Mouse (Mus musculus) cerebellum, postnatal 36 days (tissue): ENCODE data around the gene Dbh.

Experiments used
- DNase-seq, 2 experiments: peaks; one replicate each; pipeline ENCODE4 v3.0.0; 2021 to 2022; ENCODE audit warnings: mixed read lengths in 2 of 2

Gene Dbh

DNA sequence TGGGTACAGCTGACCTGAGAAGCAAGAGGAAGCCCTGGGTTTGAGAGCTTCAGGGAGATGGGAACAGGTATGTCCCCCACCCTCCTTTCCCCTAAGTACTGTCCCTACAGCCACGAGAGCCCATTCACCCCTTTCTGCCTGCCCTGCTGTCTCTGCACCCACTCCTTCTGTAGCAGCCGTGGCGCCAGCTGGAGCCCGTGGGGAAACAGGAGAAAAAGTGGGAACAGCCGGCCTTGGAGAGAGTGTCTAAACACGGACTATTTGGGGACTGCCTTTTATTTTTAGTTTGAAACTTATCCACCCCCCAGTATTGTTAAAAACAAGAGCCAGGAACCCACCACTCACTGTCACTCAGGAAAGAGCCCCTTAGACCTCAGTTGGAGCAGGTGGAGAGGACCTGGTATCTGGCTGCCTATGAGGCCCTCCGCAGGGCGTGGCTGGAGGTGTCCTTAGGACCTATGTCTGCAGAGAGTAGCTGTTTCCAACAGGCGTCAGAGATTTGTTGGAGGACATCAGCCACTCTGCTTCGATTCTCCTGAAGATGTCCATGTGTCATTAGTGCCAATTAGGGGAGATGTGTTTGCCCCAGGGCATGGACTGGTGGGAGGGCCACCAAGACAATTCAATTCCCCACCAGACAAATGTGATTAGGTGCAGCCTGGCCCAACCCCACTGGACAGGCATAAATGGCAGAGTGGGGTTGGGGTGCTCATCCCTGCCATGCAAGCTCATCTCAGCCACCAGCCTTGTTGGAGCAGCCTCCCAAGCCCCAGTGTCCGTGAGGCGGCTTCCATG is at the start of gene Dbh:
Dbh (plus strand) TSS at position 438 of the 795 bp plus-strand sequence.
- DNase-seq: no peak

DNA sequence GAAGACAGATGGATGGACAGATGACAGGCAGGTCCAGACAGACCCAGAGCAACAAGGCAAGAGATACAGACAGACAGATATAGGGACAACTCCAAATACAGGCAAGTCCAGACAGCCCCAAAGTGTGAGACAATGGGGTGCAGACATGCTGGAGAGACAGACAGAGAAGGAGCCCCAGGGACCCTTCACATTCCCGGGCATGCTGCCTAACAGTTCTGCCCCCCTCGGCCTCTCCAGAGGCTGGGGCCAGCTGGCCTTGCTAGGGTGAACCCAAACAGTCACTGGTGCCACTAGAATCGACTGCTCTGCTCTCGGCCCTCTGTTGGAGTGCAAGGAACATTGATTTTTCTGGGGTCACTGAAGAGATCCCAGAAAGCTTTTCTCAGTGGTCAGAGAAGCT is 46.6 kb upstream of the Dbh start:
- DNase-seq: no peak

- DNase-seq: no peak
These were observed 45.3 kb upstream of the Dbh start for GRCm38 (mm10) chr2:27119766-27120165.

DNA sequence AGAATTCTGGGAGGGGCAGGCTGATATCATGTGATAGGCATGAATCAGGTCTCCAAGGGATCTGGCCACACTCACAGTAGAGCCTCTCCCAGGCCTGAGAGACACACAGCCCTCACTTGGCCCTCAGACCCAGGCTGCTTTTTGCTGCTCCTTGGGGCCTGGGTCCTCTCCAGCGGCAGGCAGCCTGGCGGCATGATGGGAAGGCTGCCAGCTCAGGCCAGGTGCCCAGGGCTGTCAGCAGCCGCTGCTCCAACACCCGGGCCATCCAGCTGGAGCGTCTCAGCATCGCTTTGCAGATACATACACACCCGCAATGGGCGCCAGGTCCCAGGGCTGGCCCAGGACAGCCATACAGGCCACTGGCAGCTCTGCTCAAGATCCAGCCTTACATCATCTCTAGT is 44.8 kb upstream of the Dbh start:
- DNase-seq: peak in 1 of 2 experiments; percentile 6

- DNase-seq: peak; percentile 38 to 44
These were observed 43.2 kb upstream of the Dbh start for GRCm38 (mm10) chr2:27121626-27122355.

GRCm38 (mm10) chr2:27122578-27122977 is 42.5 kb upstream of the Dbh start:
- no peak for DNase-seq

DNA sequence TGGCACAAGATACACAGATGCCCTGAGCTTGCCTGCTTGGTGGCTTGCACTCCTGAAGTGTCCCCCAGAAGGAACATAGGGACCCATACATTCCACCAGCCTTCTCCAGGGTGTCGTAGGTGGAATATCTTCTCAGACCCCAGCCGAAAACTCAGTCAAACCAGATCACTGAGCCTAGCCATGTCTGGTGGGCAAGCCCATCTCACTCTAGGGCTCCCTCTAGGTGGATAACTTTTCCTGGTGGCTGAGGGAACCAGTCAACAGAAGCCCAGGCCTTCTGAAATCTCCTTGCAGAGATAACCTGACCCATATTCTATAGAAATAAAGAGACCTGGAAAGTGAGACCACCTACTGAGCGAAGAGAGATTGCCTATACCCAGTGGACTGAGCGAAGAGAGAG is 41.9 kb upstream of the Dbh start:
- no peak for DNase-seq

GRCm38 (mm10) chr2:27125979-27126378 is 39.1 kb upstream of the Dbh start:
- DNase-seq: peak; percentile 41

DNA sequence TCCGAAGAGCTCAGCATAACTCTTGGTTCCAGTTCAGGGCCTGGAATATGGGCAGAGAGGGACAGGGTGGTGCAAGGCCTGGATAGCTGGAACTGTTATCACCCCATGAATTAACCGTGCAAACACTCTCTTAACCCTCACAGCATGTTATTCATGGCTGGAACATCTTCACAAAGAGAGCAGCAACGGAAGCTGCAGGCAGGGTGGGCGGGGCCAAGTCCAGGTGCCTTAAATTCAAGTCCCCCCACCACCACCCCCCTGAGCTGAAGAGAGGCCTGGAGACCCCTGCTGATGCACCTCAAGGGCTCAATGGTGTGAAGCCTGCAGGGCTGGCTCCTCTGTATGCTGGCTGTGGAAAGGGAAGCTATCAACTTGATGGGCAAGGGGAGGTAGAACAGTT is 38.5 kb upstream of the Dbh start:
- no peak for DNase-seq

- DNase-seq: no peak
These were observed 36.0 kb upstream of the Dbh start for GRCm38 (mm10) chr2:27128990-27129389.

DNA sequence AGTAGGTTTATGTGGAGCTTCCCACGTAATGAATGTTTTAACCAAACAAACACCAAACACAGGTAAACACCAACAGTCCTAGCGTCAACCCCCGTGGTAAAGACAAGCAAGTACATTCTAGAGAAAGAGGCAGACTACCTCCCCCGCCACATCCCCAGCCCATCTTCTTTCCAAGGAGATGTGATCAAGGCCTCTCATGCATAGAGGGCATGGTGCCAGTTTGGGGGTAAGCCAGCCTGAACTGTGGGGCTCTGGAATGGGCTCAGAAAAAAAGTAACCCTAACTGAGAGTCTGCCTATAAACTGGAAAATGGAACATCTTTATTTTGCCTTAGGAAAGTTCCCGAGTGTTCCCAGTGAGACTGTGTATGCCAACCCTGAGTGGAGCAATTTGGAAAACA is 29.1 kb upstream of the Dbh start:
- no peak for DNase-seq

- no peak for DNase-seq
These were observed 28.7 kb upstream of the Dbh start for GRCm38 (mm10) chr2:27136336-27136735.

DNA sequence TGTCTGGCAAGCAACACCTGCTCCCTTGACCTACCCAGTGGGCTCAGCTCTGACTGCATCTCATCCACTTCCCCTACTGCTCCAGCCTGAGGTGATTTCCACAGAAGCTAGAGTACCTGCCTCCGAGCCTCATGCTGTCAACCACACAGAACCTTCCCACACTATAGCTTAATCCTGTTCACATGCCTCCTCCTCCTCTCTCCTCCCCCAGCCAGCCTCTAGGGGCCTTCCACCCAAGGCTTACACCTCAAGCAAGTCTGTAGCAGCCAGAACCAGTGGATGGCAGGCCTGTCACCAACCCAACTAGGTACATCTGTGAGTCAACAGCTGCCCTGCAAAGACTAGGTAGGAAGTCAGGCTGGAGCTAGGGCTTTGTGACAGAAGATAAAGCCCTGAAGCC is 28.2 kb upstream of the Dbh start:
- no peak for DNase-seq

DNA sequence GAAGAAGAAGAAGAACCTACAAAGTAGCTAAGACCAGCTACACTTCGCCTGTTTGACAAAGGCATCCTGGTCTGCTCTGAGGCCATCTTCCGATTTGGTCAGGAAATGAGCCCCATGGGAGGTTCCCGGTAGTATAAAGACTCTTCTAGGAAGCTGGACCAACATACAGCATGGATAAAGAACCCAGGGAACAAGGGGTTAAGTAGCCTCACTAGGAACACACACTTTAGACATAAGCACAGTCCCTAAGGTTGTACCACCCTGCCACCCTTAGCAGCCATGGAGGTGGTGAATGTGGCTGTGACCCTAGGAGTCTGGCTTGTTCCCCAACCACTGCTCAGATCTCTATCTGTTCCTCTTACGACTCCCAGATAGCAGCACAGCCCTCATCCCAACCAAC is 26.7 kb upstream of the Dbh start:
- no peak for DNase-seq

- DNase-seq: peak; percentile 7 to 18
These were observed 22.9 kb upstream of the Dbh start, which contains the start of gene Fam163b for GRCm38 (mm10) chr2:27141950-27142693. Gene Fam163b, minus strand, starts transcription at chr2:27142491.

DNA sequence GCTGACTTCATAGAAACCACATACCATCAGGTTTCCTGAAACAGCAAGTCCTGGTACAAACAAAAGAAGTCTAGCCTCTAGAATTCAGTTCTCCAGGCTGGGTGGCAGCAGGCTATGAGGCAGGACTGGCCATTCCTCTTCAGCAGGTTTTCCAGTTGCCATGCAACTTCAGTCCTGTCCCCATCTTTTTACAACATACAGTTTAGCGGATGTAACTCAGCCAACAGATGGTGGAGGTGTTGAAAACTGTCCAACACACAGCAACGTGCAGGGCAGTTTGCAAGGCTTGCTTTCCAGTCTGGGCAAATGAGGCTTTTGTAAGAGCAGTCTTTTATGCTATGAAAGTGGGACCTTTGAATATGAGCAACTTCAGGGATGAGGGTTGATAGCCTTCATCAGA is 20.1 kb upstream of the Dbh start:
- no peak for DNase-seq

DNA sequence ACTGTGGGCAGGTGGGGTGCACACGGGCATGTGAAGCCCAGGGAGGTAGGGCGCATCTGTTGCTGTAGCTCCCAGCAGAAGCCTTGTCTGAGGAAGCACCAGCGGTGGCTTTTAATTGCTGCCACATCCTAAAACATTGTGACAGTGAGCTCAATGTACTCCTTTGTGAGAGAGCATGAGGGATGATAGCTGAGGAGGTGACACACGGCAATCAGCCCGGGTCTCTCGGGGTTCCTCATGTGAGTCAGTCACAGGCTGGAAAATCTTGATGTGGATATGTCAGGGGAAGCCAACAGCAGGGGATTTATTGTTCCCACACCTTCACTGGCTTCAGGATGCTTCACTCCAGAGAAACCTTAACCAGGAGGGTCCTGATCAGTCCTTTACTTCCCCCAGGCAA is 18.2 kb upstream of the Dbh start:
- DNase-seq: no peak

- DNase-seq: no peak
These were observed 15.6 kb upstream of the Dbh start for GRCm38 (mm10) chr2:27149457-27149856.

DNA sequence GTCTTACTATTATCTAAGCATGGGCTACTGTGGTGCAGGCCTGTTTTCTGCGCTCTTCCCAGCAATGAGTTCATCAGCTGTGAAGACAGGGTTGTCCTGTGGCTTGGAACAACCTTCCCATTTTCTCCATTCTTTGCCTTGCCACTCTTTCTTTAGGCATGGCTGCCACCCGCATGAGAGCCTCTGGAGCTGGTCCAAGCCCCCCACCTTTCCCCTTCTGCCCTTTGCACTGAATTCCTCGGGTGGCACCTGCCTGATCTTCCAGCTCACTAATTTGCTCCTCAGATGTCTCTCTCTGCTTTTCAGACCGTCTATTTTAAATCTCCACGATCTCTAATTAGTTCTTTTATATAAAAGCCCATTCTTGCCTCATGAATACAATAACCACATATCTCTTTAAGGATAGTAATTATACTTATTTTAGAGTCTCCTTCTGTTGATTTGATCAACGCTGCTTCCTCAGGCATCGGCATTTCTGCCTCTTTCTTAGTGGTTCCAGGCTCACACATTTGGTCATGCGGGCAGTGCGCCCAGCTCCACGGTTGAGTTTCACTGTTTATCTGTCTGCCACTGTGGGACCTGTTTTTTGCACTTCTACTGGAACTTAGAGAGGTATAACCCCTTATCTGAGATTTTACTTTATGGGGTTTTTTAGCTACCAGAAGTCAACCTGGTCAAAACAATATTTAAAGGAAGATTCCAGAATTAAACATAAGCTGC is 10.4 kb upstream of the Dbh start:
- no peak for DNase-seq

GRCm38 (mm10) chr2:27156596-27156995 is 8.4 kb upstream of the Dbh start:
- DNase-seq: no peak

DNA sequence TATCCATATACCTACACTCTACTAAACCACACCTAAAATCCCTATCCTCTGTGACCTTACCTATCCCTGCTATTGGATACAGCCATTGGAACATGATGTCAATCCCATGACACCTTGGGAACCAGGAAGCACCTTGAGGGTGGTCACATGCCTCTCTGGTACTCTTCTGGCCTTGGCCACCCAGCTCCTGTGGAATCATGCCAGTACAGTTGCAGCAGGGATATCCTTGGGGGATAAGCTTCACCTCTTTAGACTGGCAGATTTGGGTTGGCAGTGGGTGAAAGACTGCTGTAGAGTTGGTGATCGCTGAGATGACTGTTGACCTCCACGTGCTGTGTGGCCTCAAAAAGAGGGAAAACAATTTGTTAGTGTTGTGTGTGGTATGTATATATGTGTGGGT is 3.5 kb upstream of the Dbh start:
- DNase-seq: no peak

DNA sequence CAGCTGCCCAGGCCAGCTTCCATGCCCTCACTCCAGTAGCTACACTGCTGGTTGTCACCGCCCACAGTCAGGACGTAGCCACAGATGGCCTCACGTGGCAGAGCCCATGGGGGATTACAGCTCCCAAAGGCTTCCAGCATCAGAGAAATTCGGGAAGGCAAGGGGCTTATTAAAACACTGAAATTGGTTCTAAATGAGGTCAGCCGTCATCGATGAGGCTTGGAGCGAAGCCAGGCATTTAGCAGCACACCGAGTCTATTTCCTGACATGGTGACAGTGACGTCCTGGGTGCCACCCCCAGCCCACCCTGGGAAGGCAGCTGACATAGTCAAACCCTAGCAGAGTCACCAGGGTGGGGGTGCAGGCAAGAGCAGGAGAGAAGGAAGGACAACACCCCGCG is 2.4 kb upstream of the Dbh start:
- DNase-seq: no peak

DNA sequence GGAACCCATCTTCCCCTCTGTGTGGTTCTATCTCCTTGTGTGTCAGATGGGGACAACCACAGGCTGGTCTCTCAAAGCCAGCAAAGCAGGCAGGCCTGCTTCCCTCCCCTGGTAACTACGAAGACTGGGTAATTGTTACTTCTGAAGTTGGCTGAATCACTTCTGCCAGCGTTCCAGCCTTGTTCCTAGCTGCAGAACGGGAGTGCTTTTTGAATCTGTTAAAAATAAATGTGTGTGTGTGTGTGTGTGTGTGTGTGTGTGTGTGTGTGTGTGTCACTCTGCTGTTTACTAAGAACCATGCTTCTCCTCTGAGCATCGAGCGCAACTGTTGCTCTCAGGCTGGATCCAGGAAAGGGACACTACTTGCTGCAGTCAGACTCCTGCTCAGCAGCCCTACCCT is 1.2 kb upstream of the Dbh start:
- no peak for DNase-seq
